Mouse (Mus musculus): ENCODE results near the gene Cyp17a1.

GRCm38 (mm10) chr19:46639496-46639895 is 33.5 kb downstream of the Cyp17a1 start:
- TF ChIP-seq GATA1 (IDR thresholded peaks at IDR 0.05; ENCODE audit: borderline replicate concordance, low read length) (no peak), FLI1 (IDR thresholded peaks at IDR 0.05; ENCODE audit: low read length) (no peak)
